Mouse (Mus musculus) liver, adult 2 months (tissue): ENCODE measurements around the gene Ankrd23.

ENCODE experiments used
- CTCF ChIP-seq: fragments of 200-500 bp; IDR thresholded peaks from 2 replicates; pipeline ENCODE4 v1.5.1; 2011; ENCODE audit warnings: low read depth, low read length, control low read depth
- POLR2A ChIP-seq: fragments of 200-500 bp; IDR thresholded peaks from 2 replicates; pipeline ENCODE4 v1.6.1; 2011; ENCODE audit warnings: low read length, control low read depth; ENCODE audit not compliant: insufficient read depth; ENCODE audit errors: extremely low read depth

DNA sequence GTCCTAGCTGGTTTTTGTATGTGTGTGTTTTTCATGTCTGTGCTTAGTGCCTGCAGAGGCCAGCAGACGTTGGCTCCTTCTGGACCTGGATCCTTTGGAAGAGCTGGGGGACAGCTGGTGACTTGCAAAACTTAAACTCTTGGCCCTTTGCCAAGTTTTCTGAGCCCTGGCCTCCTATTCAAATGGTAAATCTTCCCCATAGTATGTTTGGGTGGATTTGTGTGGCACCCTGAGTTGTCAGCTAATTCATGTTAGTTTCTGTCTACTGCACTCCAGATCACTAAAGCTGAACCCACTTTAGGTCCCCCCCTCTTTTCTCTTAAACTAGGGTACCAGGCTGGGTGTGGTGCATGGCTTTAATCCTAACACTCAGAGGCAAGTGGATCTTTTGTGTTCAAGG, 8.3 kb downstream of the Ankrd23 start:
- TF ChIP-seq POLR2A (no peak), CTCF (no peak)
